Mouse (Mus musculus): Measurements from ENCODE around the gene Vars2. TPM values are rescaled to one million over a fixed set of nuclear protein-coding genes. Genes with fewer than 3 reads are reported as not detected.

Gene Vars2
- polyA plus RNA-seq, 1 experiment from 2014 or later, result 13.0 TPM

Other genes with a start within 250 kb of the Vars2 start
- gene H2-Q6, start 242.7 kb downstream of the Vars2 start, polyA plus RNA-seq (2015; fragmentation: Nextera tagmentation; extraction: Ambion mirVana), result 0.17 TPM in 2 replicates
- gene H2-Q7, start 228.4 kb downstream of the Vars2 start, polyA plus RNA-seq (2015; fragmentation: Nextera tagmentation; extraction: Ambion mirVana), result 2.5 TPM in 2 replicates
- gene H2-Q10, start 197.5 kb downstream of the Vars2 start, polyA plus RNA-seq (2015; fragmentation: Nextera tagmentation; extraction: Ambion mirVana), result 0.09 and 0.69 TPM in 2 replicates
- not detected in 2 replicates for gene Pou5f1, start 161.6 kb downstream of the Vars2 start, polyA plus RNA-seq (2015; fragmentation: Nextera tagmentation; extraction: Ambion mirVana)
- 23.1 and 23.2 TPM in 2 replicates for gene Tcf19, start 150.8 kb downstream of the Vars2 start, polyA plus RNA-seq (2015; fragmentation: Nextera tagmentation; extraction: Ambion mirVana)
- gene Cchcr1, start 150.5 kb downstream of the Vars2 start, polyA plus RNA-seq (2015; fragmentation: Nextera tagmentation; extraction: Ambion mirVana), result 6.5 and 8.4 TPM in 2 replicates
- gene Psors1c2, start 134.4 kb downstream of the Vars2 start, polyA plus RNA-seq (2015; fragmentation: Nextera tagmentation; extraction: Ambion mirVana), result 0.73 and 1.1 TPM in 2 replicates
- gene Cdsn, start 115.5 kb downstream of the Vars2 start, polyA plus RNA-seq (2015; fragmentation: Nextera tagmentation; extraction: Ambion mirVana), result 0.06 and 0.11 TPM in 2 replicates
- gene 2300002M23Rik, start 100.1 kb downstream of the Vars2 start, polyA plus RNA-seq (2015; fragmentation: Nextera tagmentation; extraction: Ambion mirVana), result not detected in 2 replicates
- gene Sfta2, start 66.0 kb downstream of the Vars2 start, polyA plus RNA-seq (2015; fragmentation: Nextera tagmentation; extraction: Ambion mirVana), result not detected in 2 replicates
- gene Gm9573, start 41.0 kb downstream of the Vars2 start, polyA plus RNA-seq (2015; fragmentation: Nextera tagmentation; extraction: Ambion mirVana), result not detected in 2 replicates
- not detected in 2 replicates for gene Mucl3, start 23.9 kb downstream of the Vars2 start, polyA plus RNA-seq (2015; fragmentation: Nextera tagmentation; extraction: Ambion mirVana)
- gene Gtf2h4, start 6.1 kb upstream of the Vars2 start, polyA plus RNA-seq (2015; fragmentation: Nextera tagmentation; extraction: Ambion mirVana), result 31.5 and 32.0 TPM in 2 replicates
- 163 and 187 TPM in 2 replicates for gene Ddr1, start 37.0 kb upstream of the Vars2 start, polyA plus RNA-seq (2015; fragmentation: Nextera tagmentation; extraction: Ambion mirVana)
- 6.7 and 7.1 TPM in 2 replicates for gene Ier3, start 154.1 kb upstream of the Vars2 start, polyA plus RNA-seq (2015; fragmentation: Nextera tagmentation; extraction: Ambion mirVana)
- 59.6 and 67.4 TPM in 2 replicates for gene Flot1, start 155.6 kb upstream of the Vars2 start, polyA plus RNA-seq (2015; fragmentation: Nextera tagmentation; extraction: Ambion mirVana)
- gene Tubb5, start 170.7 kb upstream of the Vars2 start, polyA plus RNA-seq (2015; fragmentation: Nextera tagmentation; extraction: Ambion mirVana), result 1,832 and 1,895 TPM in 2 replicates
- gene Mdc1, start 173.9 kb upstream of the Vars2 start, polyA plus RNA-seq (2015; fragmentation: Nextera tagmentation; extraction: Ambion mirVana), result 10.3 and 12.7 TPM in 2 replicates
- gene Nrm, start 193.7 kb upstream of the Vars2 start, polyA plus RNA-seq (2015; fragmentation: Nextera tagmentation; extraction: Ambion mirVana), result 28.9 and 33.2 TPM in 2 replicates
- 23.8 and 27.4 TPM in 2 replicates for gene Ppp1r18, start 198.0 kb upstream of the Vars2 start, polyA plus RNA-seq (2015; fragmentation: Nextera tagmentation; extraction: Ambion mirVana)
- gene Dhx16, start 212.2 kb upstream of the Vars2 start, polyA plus RNA-seq (2015; fragmentation: Nextera tagmentation; extraction: Ambion mirVana), result 34.3 and 37.3 TPM in 2 replicates
- gene 2310061I04Rik, start 229.8 kb upstream of the Vars2 start, polyA plus RNA-seq (2015; fragmentation: Nextera tagmentation; extraction: Ambion mirVana), result 34.7 and 36.8 TPM in 2 replicates
- gene Atat1, start 242.5 kb upstream of the Vars2 start, polyA plus RNA-seq (2015; fragmentation: Nextera tagmentation; extraction: Ambion mirVana), result 458 and 466 TPM in 2 replicates
- 49.9 and 54.6 TPM in 2 replicates for gene Mrps18b, start 248.8 kb upstream of the Vars2 start, polyA plus RNA-seq (2015; fragmentation: Nextera tagmentation; extraction: Ambion mirVana)
- gene Ppp1r10, start 248.8 kb upstream of the Vars2 start, polyA plus RNA-seq (2015; fragmentation: Nextera tagmentation; extraction: Ambion mirVana), result 51.3 and 54.6 TPM in 2 replicates

Data from midbrain, embryonic 13.5 days (tissue).